Mouse (Mus musculus) heart, postnatal 0 days (tissue): ENCODE results near the gene Rbm47.

Experiments
- CTCF ChIP-seq: IDR thresholded peaks from 2 replicates; pipeline ENCODE4 v1.5.1; 2016; ENCODE audit warnings: antibody characterized with exemption, control low read depth, low read depth
- EP300 ChIP-seq: IDR thresholded peaks from 2 replicates; pipeline ENCODE4 v1.6.1; 2016; ENCODE audit warnings: antibody characterized with exemption, low read depth

DNA sequence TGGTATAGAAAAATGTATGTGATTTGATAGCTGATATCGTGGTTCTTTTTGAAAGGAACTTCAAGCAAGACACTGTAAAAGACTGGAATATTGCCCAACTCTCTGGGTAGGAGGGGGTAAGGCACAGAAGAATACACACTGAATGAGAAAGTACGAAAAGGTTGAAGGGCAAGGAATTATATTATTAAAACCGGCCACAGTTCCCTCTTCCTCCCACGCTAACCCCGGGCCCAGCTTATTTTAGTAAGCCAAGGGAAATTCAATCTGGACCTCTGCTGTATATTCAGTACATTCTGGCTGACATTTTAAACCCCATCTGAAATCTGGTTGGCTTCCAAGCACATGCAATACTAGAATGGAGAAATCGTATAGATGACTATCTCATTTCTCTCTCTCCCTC is 46.8 kb upstream of the Rbm47 start:
- TF ChIP-seq CTCF (no peak), EP300 (no peak)
